Mouse (Mus musculus): Measurements from ENCODE around the gene Otop1.

- TF ChIP-seq HCFC1 (IDR thresholded peaks at IDR 0.05; ENCODE audit: borderline replicate concordance, insufficient read depth, low read length) (no peak), ZNF384 (IDR thresholded peaks at IDR 0.05; ENCODE audit: low read depth, low read length) (no peak), ZC3H11A (IDR thresholded peaks at IDR 0.05; ENCODE audit: borderline replicate concordance, low read depth, low read length) (no peak), CHD2 (IDR thresholded peaks at IDR 0.05; ENCODE audit: low read depth, low read length) (no peak)
These were observed 10.0 kb downstream of the Otop1 start for GRCm38 (mm10) chr5:38285724-38286123.
